Comparison of ENCODE assay signal across 9 mouse cellular contexts in the genomic region with DNA sequence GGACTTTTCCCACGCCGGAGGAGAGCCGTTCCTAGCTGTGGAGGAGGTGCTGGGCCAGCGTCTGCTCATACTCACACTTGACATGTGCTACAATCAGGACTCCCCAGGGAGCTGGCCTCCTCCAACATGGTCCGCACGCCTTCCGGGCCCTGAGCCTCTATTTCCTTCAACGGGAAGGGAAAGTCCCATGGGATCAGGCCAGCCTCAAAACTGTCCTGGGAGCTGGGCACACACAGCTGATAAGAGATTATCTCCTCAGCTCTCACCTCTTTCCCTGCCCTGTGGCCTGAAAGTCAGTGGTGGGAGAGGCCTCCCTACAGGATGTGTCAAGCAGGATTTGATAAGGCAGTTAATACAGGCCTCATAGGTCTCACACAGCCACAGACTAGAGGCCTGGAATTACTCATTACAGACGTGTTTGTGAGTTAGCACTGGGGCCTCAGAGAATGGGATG. TPM values are rescaled to one million over a fixed set of nuclear protein-coding genes. Genes with fewer than 3 reads are reported as not detected.
DNase-seq lines count a peak whose midpoint lies in the region; ATAC-seq lines count a peak whose summit lies in the region.
"Had no signal": no experiment of that assay in that cellular context is flagged by ENCODE, and none has a peak within 500 bp of the region (broad histone marks: within the 10 kb centered on the region; RNA-seq: fewer than 3 reads in every experiment).

No protein-coding gene starts in this region.

- H3K9me3 ChIP-seq in heart, embryonic 12.5 days (replicated peaks): no peaks in the 10 kb centered on the region
- no peaks in the 10 kb centered on the region for H3K9me3 ChIP-seq in kidney, embryonic 16.5 days (ENCODE audit: low read length)
- H3K9me3 ChIP-seq: embryonic facial prominence, embryonic 12.5 days had no signal

- 0 out of 2 replicates have a peak overlapping the region, but pooled peaks have one; percentile 54 for H3K9ac ChIP-seq in heart, embryonic 12.5 days
- peak overlapping the region; percentile 32; the same call in 1 of the 2 replicates for H3K9ac ChIP-seq in kidney, embryonic 16.5 days (replicated peaks; ENCODE audit: low read length)
- H3K9ac ChIP-seq: embryonic facial prominence, embryonic 12.5 days had no signal

- no peaks in the 10 kb centered on the region for H3K27me3 ChIP-seq in heart, embryonic 12.5 days (replicated peaks)
- no peaks in the 10 kb centered on the region for H3K27me3 ChIP-seq in kidney, embryonic 16.5 days (ENCODE audit: insufficient read depth, low read length)
- H3K27me3 ChIP-seq: embryonic facial prominence, embryonic 12.5 days had no signal

- no peak overlapping the region for H3K4me3 ChIP-seq in heart, embryonic 12.5 days
- no peak overlapping the region for H3K4me3 ChIP-seq in kidney, embryonic 16.5 days (ENCODE audit: low read length)
- H3K4me3 ChIP-seq: embryonic facial prominence, embryonic 12.5 days had no signal

- ATAC-seq in heart, embryonic 12.5 days (ENCODE audit: insufficient number of reproducible peaks, low FRiP score): peak; percentile 90
- ATAC-seq in kidney, embryonic 16.5 days (ENCODE audit: low FRiP score, low TSS enrichment): peak; percentile 74

- peak overlapping the region; percentile 14; the same call in 1 of the 2 replicates for H3K4me2 ChIP-seq in heart, embryonic 12.5 days
- H3K4me2 ChIP-seq in kidney, embryonic 16.5 days (replicated peaks; ENCODE audit: low read depth, low read length): no peak overlapping the region
- H3K4me2 ChIP-seq: embryonic facial prominence, embryonic 12.5 days had no signal

- no peaks in the 10 kb centered on the region for H3K36me3 ChIP-seq in heart, embryonic 12.5 days
- no peaks in the 10 kb centered on the region for H3K36me3 ChIP-seq in kidney, embryonic 16.5 days (ENCODE audit: insufficient read depth, low read length)
- H3K36me3 ChIP-seq: embryonic facial prominence, embryonic 12.5 days had no signal

- peaks cover 73% of the 10 kb centered on the region for H3K4me1 ChIP-seq in heart, embryonic 12.5 days (replicated peaks)
- H3K4me1 ChIP-seq in kidney, embryonic 16.5 days (ENCODE audit: insufficient read depth, low read length): peaks cover 15% of the 10 kb centered on the region

- peak overlapping the region; percentile 98 for H3K27ac ChIP-seq in heart, embryonic 12.5 days (ENCODE audit: poor library complexity, severe bottlenecking)
- H3K27ac ChIP-seq in kidney, embryonic 16.5 days (ENCODE audit: low read length): peak overlapping the region; percentile 48; the same call in 1 of the 2 replicates
- H3K27ac ChIP-seq: embryonic facial prominence, embryonic 12.5 days had no signal

- WGBS in heart, embryonic 12.5 days: 3% methylated on average over 9 of the region's 9 CpGs
- 28% methylated on average over 9 of the region's 9 CpGs for WGBS in kidney, embryonic 16.5 days

- peak; percentile 52 for DNase-seq in embryo, embryonic 10 days (ENCODE audit: low spot score)
- DNase-seq in embryo, embryonic 9.5 days (ENCODE audit: extremely low spot score): no peak
- peak; percentile 27 to 67 for DNase-seq in lung, postnatal 4 days
- no peak for DNase-seq in thymus, adult 18-20 months
- DNase-seq in ovary, adult 18-20 months (ENCODE audit: low spot score): no peak
- DNase-seq in layer of hippocampus, adult 11-12 months (ENCODE audit: low spot score): no peak

RNA-seq across cellular contexts. Expression of gene Krtap5-4, which starts 26.9 kb away (rescaled TPM):
- polyA plus RNA-seq in heart, embryonic 12.5 days (2016; fragmentation: Nextera tagmentation; extraction: Ambion mirVana): not detected in 2 replicates
- not detected in 2 replicates for polyA plus RNA-seq in kidney, embryonic 16.5 days (2015; fragmentation: Nextera tagmentation; extraction: Ambion mirVana)
- polyA plus RNA-seq: embryonic facial prominence, embryonic 12.5 days had no signal

RNA-seq across cellular contexts. Expression of gene Krtap5-1, which starts 33.4 kb away (rescaled TPM):
- polyA plus RNA-seq in heart, embryonic 12.5 days (2016; fragmentation: Nextera tagmentation; extraction: Ambion mirVana): not detected in 2 replicates
- not detected in 2 replicates for polyA plus RNA-seq in kidney, embryonic 16.5 days (2015; fragmentation: Nextera tagmentation; extraction: Ambion mirVana)
- polyA plus RNA-seq: embryonic facial prominence, embryonic 12.5 days had no signal

RNA-seq across cellular contexts. Expression of gene Ifitm10, which starts 43.3 kb away (rescaled TPM):
- polyA plus RNA-seq in heart, embryonic 12.5 days (2016; fragmentation: Nextera tagmentation; extraction: Ambion mirVana): 5.4 and 7.4 TPM in 2 replicates
- 1.8 and 2.5 TPM in 2 replicates for polyA plus RNA-seq in kidney, embryonic 16.5 days (2015; fragmentation: Nextera tagmentation; extraction: Ambion mirVana)

RNA-seq across cellular contexts. Expression of gene Gm49369, which starts 52.2 kb away (rescaled TPM):
- 3.0 TPM in 1 of 2 replicates, not detected in the other for polyA plus RNA-seq in heart, embryonic 12.5 days (2016; fragmentation: Nextera tagmentation; extraction: Ambion mirVana)
- 4.4 TPM in 1 of 2 replicates, not detected in the other for polyA plus RNA-seq in kidney, embryonic 16.5 days (2015; fragmentation: Nextera tagmentation; extraction: Ambion mirVana)
- polyA plus RNA-seq: embryonic facial prominence, embryonic 12.5 days had no signal

RNA-seq across cellular contexts. Expression of gene Gm4559, which starts 56.1 kb away (rescaled TPM):
- polyA plus RNA-seq in heart, embryonic 12.5 days (2016; fragmentation: Nextera tagmentation; extraction: Ambion mirVana): not detected in 2 replicates
- not detected in 2 replicates for polyA plus RNA-seq in kidney, embryonic 16.5 days (2015; fragmentation: Nextera tagmentation; extraction: Ambion mirVana)
- polyA plus RNA-seq: embryonic facial prominence, embryonic 12.5 days had no signal

Comparison
In these comparisons a context has a peak if more than half of its experiments do, and no peak if none do; other contexts are left out.
1. DNase-seq: peak in embryo, embryonic 10 days (single experiment) and lung, postnatal 4 days (2 of 2); none in embryo, embryonic 9.5 days (single experiment), thymus, adult 18-20 months (0 of 2), ovary, adult 18-20 months (single experiment) and layer of hippocampus, adult 11-12 months (single experiment).